Mouse (Mus musculus): ENCODE data around the gene Nek6.

Gene Nek6

GRCm38 (mm10) chr2:38509004-38509719 is 2.3 kb upstream of the Nek6 start:
- no peak for DNase-seq

GRCm38 (mm10) chr2:38510120-38510519 is 1.3 kb upstream of the Nek6 start:
- peak; percentile 45 to 50 for DNase-seq

GRCm38 (mm10) chr2:38512308-38513182 is 1.1 kb downstream of the Nek6 start:
- DNase-seq = peak; percentile 37 to 38

GRCm38 (mm10) chr2:38513183-38513529 is 1.7 kb downstream of the Nek6 start:
- no peak for DNase-seq

- no peak for DNase-seq
Observed at GRCm38 (mm10) chr2:38514411-38514810, 3.0 kb downstream of the Nek6 start.

- no peak for DNase-seq
Observed at GRCm38 (mm10) chr2:38515446-38515845, 4.0 kb downstream of the Nek6 start.

- DNase-seq = no peak
Observed at GRCm38 (mm10) chr2:38516471-38516870, 5.0 kb downstream of the Nek6 start.

- no peak for DNase-seq
Observed at GRCm38 (mm10) chr2:38517045-38517444, 5.6 kb downstream of the Nek6 start.

- no peak for DNase-seq
Observed at GRCm38 (mm10) chr2:38518719-38519118, 7.3 kb downstream of the Nek6 start.

GRCm38 (mm10) chr2:38519934-38520333 is 8.5 kb downstream of the Nek6 start:
- DNase-seq = no peak

GRCm38 (mm10) chr2:38521618-38522017 is 10.2 kb downstream of the Nek6 start:
- DNase-seq = no peak

GRCm38 (mm10) chr2:38522354-38522753 is 10.9 kb downstream of the Nek6 start:
- DNase-seq = no peak

GRCm38 (mm10) chr2:38523781-38524445 is 12.5 kb downstream of the Nek6 start:
- DNase-seq = no peak

GRCm38 (mm10) chr2:38525034-38525433 is 13.6 kb downstream of the Nek6 start:
- no peak for DNase-seq

GRCm38 (mm10) chr2:38529582-38530152 is 18.2 kb downstream of the Nek6 start:
- no peak for DNase-seq

- no peak for DNase-seq
Observed at GRCm38 (mm10) chr2:38530955-38531381, 19.5 kb downstream of the Nek6 start.

GRCm38 (mm10) chr2:38533322-38533721 is 21.9 kb downstream of the Nek6 start:
- DNase-seq = no peak

GRCm38 (mm10) chr2:38533767-38534166 is 22.3 kb downstream of the Nek6 start:
- no peak for DNase-seq

GRCm38 (mm10) chr2:38534241-38534940 is 22.9 kb downstream of the Nek6 start:
- no peak for DNase-seq

GRCm38 (mm10) chr2:38535051-38535450 is 23.6 kb downstream of the Nek6 start:
- no peak for DNase-seq

- no peak for DNase-seq
Observed at GRCm38 (mm10) chr2:38535521-38536220, 24.2 kb downstream of the Nek6 start.

- DNase-seq = peak; percentile 77 to 78
Observed at GRCm38 (mm10) chr2:38536331-38536731, 24.9 kb downstream of the Nek6 start.
